Mouse (Mus musculus) stomach, postnatal 0 days (tissue): Measurements from ENCODE around the gene Ptcd2.

Experiments used
- CTCF ChIP-seq: IDR thresholded peaks from 2 replicates; pipeline ENCODE4 v1.5.1; 2016; ENCODE audit warnings: antibody characterized with exemption, low read depth, mild to moderate bottlenecking, moderate library complexity
- EP300 ChIP-seq: optimal IDR thresholded peaks from 2 replicates; pipeline ENCODE3; 2016; ENCODE audit warnings: antibody characterized with exemption

DNA sequence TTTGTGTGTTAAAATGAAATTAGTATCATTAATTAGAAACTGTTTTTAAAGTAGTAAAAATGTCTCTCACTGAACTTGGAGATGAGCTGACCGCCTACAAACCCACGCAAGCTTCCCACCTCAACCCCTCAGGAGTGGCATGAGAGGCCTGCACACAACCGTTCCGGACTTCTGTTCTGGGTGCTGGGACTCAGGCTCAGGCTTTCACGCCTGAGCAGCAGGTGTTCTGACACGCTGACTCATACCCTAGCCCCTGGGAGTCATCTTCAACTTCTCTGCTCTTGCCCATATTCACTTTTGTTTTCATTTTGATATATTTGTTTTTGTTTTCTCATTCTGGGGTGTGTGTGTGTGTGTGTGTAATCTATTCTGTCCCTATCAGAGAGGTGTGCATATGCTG lies 5.5 kb upstream of the Ptcd2 start:
- TF ChIP-seq CTCF (no peak), EP300 (no peak)
